Mouse (Mus musculus) gastrocnemius, postnatal 14 days (tissue): ENCODE data around the gene Pou2f3. TPM values are rescaled to one million over a fixed set of nuclear protein-coding genes. Genes with fewer than 3 reads are reported as not detected.
A peak's percentile ranks its signal among the peaks of the same experiment; 100 is the strongest.
"Not testable (repeated sequence)": the region's sequence is repeated elsewhere in the genome, so short reads cannot be mapped to it uniquely, and the experiment has no call there.

Experiments
- DNase-seq: peaks from one replicate; pipeline ENCODE4 v3.0.0; 2021; ENCODE audit warnings: mixed read lengths
- intact Hi-C: fragments of 180-260 bp; cut with DNase I; formaldehyde crosslinking; loops from one replicate; pipeline ENCODE4 v1.15.1; 2025; ENCODE audit warnings: low total_unique reads
- total RNA-seq, 2 experiments: library from RNA; stranded (reverse); gene quantifications; 2 replicates each; pipeline ENCODE4 v1.2.3; 2021

Gene Pou2f3
- total RNA-seq, 2 experiments from 2014 or later, result 0.11 TPM; not detected in 1

DNA sequence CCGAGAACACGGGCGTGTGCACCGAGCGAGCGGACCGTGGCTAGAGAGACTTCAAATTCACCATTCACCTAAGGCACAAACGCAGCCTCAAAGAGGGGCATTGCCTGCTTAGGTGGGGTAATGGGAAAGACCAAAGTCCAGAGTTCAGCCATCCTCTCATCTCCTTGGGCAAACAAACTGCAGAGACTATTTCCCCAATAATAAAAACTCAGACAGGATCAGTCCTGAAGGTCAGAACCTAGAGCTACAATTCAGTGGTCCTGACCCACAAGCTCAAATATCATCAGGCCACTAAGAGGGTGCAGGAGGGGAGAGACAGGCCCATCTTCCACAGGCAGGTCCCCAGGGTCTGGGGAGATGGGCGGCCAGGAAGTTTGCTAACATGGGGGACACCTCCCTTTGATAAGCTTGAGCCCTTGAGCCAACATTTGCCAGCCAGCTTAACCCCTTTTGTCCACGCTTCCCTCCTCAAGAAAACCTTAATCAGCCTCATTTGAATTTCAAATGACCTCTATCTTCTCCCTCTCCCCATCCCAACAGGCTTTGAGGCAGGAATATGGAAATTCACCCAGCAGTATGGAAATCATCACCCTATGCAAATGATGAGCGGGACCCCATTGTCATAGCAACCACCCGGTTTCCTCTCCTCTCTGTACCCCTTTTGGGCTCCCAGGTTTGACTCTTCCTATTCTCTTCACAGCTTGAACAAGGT lies 21.7 kb downstream of the Pou2f3 start:
- intact Hi-C loops, result no loop called here
- DNase-seq, result no peak

DNA sequence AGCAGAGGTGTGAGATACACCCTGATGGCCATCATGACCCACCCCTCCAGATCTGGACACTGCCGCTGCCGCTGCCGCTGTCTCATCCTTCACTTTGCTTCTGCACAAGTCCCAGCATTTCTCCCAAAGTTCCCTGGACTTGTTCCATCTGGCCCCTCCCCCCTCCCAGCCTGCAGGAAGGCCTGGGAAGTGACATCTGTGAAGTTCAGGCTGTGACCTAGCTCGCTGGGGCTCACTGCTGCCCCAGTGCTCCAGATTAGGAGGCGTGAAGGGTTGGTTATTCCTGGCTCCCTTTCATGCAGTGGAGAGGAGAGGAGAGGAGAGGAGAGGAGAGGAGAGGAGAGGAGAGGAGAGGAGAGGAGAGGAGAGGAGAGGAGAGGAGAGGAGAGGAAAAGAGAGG lies 30.6 kb downstream of the Pou2f3 start:
- DNase-seq, result peak; percentile 18
- intact Hi-C loops, result no loop called here

DNA sequence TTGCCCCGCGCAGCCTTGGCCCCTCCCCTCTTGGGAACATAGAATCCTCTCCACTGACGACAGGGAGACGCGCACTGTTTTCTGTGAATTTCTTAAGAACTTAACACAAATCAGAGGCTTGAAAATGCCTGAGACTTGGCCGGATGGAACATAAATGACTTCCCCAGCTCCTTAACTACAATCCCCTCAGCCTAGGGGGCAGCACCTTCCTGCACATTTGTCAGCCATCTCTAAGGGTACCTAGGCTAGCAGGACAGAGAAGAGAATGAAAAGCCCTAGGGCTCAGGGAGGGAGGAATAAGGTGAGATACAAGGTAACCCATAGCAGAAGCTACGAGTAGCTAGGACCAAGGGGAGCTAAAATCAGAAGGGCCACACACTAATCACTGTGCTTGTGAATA lies 32.0 kb downstream of the Pou2f3 start:
- DNase-seq, result no peak
- intact Hi-C loops, result no loop called here

DNA sequence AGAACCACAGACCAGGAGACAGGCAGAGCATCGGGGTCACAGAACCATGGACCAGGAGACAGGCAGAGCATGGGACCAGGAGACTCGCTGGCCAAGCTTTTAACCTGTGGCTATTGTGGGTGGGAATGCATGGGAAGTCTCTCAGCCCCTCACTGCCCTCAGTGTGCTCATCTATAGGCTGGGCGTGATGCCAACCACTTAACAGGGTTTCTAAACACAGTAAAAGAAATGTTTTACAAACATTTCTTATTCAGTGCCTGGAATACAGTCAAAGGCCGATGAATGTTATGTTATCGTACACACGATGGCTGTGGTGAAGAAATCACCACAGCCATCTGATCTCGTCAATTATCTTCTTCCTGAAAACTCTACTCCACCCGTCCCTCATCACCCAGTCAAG lies 43.1 kb downstream of the Pou2f3 start:
- DNase-seq, result no peak
- intact Hi-C loops, result no loop called here

DNA sequence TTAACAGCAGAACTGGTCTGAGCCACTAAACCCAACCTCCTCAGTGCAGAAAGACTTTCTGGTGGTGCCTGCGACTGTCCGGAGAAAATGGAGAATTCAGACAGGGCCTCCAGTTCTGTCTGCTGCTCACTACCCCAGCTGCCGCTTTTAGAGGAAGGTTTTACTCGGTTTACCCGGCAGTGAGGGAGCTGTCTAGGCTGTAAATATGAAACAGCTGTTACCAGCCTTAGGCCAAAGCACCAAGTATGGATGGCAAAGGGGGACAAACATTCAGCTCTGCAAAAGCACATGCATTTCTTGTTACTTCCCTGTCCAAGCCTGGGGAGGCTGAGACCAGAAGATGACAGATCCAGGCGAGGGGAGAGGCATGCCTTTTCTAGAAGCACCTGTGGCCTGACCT lies 43.8 kb downstream of the Pou2f3 start:
- intact Hi-C loops, result no loop called here
- DNase-seq, result no peak

DNA sequence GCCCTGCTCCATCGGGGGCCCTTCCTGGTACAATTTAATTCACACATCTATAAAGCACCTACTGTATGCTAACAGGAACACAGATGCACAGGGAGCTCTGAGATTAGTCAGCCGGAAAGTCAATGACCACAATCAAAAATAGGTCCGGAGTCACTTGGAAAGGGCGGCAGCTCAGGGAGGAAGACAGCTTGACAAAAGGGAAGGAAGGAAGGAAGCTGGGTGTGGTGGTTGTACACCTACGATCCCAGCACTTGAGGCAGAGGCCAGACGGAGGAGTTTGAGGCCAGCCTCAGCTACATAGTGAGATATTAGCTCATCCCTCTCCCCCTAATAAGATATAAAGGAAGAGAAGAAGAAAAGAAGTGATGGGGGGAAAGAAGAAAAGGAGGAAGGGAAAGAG lies 54.2 kb downstream of the Pou2f3 start:
- no peak for DNase-seq
- intact Hi-C loops, result no loop called here

DNA sequence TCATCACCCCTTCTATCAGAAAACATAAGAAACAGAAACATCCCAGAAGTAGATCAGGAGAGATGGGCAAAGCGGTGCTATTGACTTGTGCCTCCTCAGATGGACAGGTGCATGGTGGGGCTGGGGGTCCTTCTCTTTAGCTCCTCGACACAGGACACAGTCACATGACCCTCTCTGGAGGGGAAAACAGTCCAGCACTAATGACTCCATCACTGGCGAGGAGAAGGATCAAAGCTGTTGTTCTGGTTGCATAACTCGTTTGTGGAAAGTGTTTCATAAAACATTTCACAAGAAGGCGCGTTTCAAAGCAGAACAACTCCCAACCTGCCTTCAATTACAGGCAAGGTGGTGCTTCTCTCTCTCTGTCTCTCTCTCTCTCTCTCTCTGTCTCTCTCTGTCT lies 58.4 kb downstream of the Pou2f3 start:
- intact Hi-C loops, result no loop called here

DNA sequence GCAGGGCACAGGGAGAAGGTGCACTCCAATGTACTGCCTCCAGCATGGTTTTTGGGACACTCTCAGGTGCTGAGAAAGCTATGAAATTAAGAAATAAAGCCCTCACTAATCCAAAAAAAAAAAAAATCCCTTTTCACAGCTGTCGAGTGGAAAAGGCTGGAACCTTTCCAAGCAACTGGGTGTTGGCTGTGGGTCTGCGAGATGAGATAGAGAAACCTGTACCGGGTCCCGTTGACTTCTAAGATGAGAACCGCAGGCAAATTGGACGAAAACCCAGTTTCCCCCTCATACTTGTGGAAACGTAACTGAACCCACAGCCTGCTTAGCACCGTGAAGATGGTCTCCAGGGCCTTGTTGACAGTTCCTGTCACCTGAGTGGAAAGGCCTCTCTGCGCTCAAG lies 59.2 kb downstream of the Pou2f3 start:
- no peak for DNase-seq
- intact Hi-C loops, result no loop called here

More for the DNA sequence above, 58.4 kb downstream of the Pou2f3 start:
- no peak for DNase-seq

DNA sequence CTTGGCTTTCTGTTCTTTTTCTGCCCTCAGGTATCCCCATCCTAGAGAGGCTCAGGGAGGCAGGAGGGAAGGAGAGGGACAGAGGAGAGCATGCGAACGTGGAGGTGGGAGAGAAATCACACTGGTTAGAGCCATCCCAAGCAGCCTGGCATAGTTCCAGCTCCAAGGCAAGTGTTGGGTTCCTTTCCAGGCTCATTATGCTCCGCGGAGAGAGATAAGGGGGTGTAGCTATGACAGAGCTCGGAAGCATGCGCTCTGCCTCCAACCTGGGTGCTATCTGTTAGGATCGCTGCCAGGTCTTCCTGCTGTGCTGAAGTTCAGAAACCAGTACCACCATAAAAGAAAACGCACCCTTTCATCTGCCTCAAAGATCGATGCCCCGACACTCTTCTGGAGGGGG lies 60.1 kb downstream of the Pou2f3 start:
- intact Hi-C loops, result no loop called here
- no peak for DNase-seq

DNA sequence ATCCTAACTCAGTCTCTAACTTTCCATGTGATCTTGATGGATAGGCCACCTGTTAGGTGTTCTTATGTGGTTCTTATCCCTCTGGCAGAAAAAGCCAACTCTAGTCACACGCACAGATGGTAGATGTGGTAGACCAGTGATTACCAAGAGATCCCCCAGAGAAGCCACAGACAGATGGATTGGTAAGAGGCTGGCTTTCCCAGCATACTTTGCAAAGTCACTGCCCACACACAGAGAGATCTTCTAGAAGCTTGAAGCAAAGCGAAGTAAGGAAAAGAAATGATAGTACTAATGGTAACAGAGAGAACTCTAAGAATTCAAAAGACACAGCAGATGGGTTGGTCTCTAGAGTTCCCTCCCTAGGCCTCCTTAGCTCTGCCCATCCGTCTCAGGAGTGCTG lies 60.7 kb downstream of the Pou2f3 start:
- intact Hi-C loops, result no loop called here
- DNase-seq, result no peak

DNA sequence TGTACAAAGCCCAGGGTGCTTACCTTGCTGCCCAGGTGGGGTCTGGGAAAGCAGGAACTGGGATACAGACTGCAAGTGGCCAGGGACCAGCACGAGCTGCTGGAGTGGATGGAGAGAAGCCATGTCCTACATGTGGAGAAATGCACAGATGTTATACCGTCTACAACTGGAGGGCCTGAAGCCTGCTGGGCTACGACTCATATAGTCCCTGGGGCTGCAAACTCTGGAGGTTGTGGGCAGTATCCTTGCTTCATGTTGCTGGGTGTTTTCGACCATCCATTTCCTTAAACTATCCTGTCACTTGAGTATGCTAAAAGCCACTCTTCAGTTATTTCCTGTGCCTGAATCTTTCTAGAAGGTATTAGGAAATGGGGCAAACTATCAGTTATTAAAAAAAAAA lies 65.0 kb downstream of the Pou2f3 start:
- intact Hi-C loops, result no loop called here

DNA sequence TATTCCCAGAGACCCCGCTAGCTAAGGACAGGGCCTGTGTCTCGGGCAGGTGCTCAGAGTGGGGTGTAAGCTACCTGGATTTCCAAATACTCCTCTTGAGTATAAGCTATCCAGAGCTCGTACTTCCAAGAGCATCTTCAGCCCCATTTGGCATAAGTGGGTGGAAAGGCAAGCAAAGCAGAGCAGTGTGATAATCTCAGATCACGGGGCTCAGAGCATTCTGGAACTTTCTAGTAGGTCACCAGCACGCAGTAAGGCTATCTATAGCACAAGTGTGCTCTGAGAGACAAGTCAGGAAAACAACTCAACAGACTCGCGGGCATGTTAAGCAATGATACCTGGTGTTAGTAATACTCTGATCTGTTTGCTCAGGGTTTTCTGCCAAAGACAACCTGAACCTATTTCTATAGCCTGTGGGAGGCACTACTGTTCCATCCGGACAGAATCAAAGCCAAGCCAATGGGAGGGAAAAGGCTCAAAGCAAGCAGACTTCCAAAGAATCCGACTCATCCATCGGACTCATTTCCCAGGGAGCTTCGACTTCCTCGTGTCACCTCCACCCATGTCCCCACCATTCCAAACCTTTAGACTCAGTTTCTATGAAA lies 65.9 kb downstream of the Pou2f3 start:
- intact Hi-C loops, result no loop called here
- DNase-seq, result no peak

More for the DNA sequence above, 65.0 kb downstream of the Pou2f3 start:
- DNase-seq, result no peak

DNA sequence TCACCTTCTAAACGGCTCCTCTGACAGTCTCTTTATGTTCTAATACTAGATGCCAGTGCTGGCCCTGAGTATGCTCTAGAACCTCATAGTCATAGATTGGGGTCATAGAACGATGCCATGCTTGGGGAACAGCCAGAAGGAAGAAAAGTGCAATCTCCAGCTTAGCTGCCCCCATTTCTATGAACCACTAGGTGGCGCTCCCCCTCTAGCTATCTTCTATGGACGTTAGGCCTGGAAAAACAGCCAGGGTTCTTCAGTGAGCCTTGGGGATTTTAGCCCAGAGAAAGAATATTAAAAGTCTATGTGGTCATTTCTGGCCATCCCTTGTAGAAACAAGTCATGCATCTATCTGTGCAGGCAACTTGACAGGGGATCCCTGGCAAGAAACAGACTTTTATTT lies 68.3 kb downstream of the Pou2f3 start:
- peak; percentile 70 for DNase-seq

DNA sequence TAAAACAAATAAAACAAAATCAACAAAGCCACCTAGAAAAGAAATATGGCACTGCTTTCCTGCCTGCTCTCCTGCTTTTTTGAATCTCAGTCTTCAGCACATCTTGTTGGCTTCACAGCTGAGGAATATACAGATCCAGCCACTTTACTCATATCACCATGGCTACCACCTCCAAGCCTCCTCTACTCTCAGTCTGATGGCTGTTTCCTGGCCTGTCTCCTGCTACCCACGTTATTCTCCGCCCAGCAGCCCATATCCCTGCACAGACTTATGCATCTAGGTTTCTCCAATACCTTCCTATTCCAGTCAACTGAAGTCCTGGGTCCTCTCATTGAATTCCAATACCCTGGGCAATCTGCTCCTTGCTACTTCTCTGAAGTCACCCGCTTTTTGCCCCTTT lies 76.6 kb downstream of the Pou2f3 start:
- DNase-seq, result no peak
- intact Hi-C loops, result no loop called here

More for the DNA sequence above, 68.3 kb downstream of the Pou2f3 start:
- intact Hi-C loops, result loop anchor here (2.0 kb wide), 2 partner anchors 69 to 145 kb away; partner anchors contain the start of gene Pou2f3

DNA sequence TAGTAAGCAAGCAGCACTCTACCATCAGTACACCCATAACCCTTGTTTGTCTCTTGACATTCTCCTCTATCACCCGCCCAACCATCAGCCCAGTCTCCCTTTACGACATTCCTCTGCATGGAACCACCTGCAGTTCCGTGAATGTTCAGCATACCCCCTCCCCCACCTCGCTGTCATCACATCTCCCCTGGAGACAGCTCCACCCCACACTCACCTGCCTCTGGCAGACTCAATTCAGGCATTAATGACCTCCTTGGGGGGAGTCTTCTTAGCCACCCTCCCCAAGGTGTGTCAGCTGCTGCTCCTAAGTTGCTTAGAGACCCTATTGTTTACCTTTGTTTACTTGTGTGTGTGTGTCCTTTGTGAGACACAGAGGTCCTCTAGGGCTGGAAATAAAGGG lies 77.8 kb downstream of the Pou2f3 start:
- intact Hi-C loops, result no loop called here
- no peak for DNase-seq

DNA sequence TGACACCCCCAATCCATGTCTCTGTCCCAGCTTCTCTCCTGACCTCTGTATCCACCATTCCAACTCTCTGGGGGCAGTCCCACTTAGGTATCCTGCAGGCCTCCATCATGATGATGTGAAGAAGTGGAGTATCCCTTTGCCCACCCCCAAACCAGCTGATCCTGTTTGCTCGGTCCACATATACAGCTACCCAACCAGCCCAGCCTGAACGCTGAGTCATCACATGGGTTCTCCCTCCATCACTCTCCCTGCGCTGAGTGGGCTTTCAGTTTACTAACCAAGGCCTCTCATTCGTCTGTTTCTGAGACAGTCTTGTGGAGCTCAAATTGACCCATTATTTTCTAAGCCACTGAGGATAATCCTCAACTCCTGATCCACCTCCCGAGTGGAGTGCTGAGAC lies 78.2 kb downstream of the Pou2f3 start:
- DNase-seq, result no peak
- intact Hi-C loops, result no loop called here

DNA sequence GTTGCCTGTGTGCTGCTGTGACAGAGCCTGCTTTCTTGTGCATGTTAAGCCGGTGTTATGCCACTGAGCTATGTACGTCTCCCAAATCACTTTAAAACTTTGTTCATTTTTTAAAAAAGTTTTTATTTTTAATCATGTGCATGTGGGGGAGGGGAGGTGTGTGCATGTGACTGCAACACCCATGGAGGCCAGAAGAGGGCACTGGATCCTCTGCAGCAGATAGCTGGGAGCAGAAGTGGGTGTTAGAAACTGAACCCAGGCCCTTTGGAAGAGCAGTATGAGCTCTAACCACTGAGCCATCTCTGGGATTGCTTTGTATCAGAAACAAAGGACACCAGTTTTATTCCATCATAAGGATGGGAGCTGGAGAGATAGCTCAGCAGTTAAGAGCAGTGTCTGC lies 79.5 kb downstream of the Pou2f3 start:
- intact Hi-C loops, result no loop called here
- no peak for DNase-seq

DNA sequence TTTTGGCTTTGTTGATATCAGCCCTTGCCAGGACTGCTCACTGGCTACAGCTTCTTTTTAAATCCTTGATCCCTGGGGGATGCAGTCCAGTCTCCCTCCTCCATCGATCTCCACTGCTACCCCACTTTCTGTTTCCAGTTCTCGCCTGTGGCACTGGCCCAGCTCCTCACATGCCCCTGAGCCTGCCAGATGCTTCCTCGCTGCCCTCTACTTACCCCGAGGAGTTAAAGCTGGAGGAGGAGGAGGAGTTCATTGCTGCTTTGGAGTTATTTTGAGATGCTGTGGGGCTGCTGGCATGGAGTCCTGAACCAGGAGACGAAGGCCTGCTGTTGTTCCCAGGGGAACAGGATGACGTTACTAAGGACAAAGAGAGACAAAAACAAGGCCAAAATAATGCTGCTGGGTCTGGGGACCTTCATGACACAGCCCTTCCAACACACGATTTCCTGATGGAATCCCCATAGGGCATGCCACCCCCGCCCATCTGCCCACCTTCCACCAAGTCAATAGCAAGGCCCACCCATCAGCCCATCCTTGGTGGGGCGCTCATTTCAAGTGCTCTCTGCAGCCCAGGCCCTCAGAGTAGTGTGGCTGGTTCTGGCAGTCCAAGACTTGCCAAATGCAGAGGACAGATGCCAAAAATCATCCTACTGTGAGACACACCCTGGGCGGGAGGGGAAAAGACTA lies 82.9 kb downstream of the Pou2f3 start:
- intact Hi-C loops, result no loop called here
- DNase-seq, result peak; percentile 52

DNA sequence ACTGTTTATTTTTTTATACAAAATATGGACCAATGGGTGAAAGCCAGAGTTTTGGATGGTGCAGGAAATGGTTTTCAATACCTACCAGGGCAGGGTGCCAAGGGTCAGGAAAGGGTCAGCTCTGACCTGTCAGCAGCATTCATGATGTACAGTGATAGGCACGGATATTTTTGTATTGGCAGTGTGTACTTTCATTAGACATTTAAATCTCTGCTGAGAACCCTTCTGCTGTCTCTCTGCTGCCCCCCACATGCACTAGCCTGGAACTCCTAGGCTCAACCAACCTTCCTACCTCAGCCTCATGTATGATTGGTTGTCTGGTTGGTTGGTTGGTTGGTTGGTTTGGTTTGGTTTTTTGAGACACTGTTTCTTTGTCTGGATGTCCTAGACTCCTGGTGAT lies 87.8 kb downstream of the Pou2f3 start:
- intact Hi-C loops, result no loop called here
- no peak for DNase-seq

DNA sequence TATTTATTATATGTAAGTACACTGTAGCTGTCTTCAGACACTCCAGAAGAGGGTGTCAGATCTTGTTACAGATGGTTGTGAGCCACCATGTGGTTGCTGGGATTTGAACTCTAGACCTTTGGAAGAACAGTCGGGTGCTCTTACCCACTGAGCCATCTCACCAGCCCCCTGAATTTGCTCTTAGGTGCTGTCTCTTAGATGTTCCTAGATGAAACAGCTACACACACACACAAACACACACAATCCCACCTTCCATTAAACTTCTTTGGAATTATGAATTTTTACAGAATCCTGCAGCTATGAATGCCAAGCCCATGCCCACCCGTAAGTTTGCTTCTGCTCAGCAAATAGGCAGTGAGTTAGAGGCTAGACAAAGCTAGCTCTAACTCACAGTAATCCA lies 88.2 kb downstream of the Pou2f3 start:
- DNase-seq, intact Hi-C loops: not testable (repeated sequence)

DNA sequence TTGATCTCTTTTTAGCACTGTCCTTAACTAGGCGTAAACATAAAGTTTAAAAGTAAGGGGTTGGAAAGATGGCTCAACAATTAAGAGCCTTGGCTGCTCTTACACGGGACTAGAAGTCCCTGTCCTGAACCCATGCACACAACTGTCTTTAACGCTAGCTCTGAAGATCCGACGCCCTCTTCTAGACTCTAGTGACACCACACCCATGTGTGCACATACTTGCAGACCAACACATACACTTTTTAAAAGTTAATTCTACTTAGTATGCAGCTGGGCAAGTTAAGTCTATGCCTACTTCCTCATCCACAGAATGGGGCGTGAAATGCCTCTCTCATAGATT lies 93.2 kb downstream of the Pou2f3 start:
- no peak for DNase-seq
- intact Hi-C loops, result no loop called here
